Mouse (Mus musculus): ENCODE data around the gene Dennd2d. TPM values are rescaled to one million over a fixed set of nuclear protein-coding genes. Genes with fewer than 3 reads are reported as not detected.

Dennd2d gene
- polyA plus RNA-seq, 1 experiment from 2014 or later: 1.3 TPM

GRCm38 (mm10) chr3:106510669-106511068, 28.5 kb downstream of the Dennd2d start:
- Histone ChIP-seq H3K27me3 (replicated peaks; ENCODE audit: low read depth, poor library complexity, severe bottlenecking) (no peaks in the 10 kb centered on the region), H3K4me1 (no peaks in the 10 kb centered on the region), H3K36me3 (replicated peaks) (0 out of 2 replicates have a peak, but pooled peaks cover 2% of the 10 kb centered on the region), H3K27ac (replicated peaks) (no peak overlapping the region), H3K4me3 (no peak overlapping the region), H3K9me3 (no peaks in the 10 kb centered on the region)
- no peak for DNase-seq (ENCODE audit: low spot score)
- WGBS: 86% methylated on average over 1 of the region's 1 CpGs

DNA sequence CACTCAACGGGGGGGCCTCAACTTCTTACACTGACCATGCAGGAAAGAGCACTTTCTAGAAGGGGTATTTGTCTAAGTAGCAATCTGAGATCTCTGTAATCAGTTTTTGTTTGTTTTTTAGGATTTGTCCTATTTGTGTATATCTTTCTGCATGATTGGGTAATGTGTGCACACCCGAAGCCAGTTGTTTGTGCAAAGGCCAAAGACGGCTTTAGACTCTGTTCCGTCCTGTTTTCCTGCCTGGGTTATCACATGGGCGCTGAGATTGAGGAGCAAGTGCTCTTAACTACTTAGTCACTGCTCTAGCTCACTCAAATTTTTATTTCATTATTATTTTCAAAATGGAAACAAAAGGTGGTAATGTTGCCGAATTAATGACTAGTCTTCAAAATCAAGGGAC, 32.8 kb downstream of the Dennd2d start:
- no peaks in the 10 kb centered on the region for H3K27me3 ChIP-seq (replicated peaks; ENCODE audit: low read depth, poor library complexity, severe bottlenecking)
- DNase-seq (ENCODE audit: low spot score): no peak
- no peaks in the 10 kb centered on the region for H3K4me1 ChIP-seq
- H3K9me3 ChIP-seq: no peaks in the 10 kb centered on the region
- no peak overlapping the region for H3K27ac ChIP-seq (replicated peaks)
- 91% methylated on average over 6 of the region's 6 CpGs for WGBS
- peaks cover 2% of the 10 kb centered on the region; the same call in 1 of the 2 replicates for H3K36me3 ChIP-seq (replicated peaks)
- H3K4me3 ChIP-seq: no peak overlapping the region

DNA sequence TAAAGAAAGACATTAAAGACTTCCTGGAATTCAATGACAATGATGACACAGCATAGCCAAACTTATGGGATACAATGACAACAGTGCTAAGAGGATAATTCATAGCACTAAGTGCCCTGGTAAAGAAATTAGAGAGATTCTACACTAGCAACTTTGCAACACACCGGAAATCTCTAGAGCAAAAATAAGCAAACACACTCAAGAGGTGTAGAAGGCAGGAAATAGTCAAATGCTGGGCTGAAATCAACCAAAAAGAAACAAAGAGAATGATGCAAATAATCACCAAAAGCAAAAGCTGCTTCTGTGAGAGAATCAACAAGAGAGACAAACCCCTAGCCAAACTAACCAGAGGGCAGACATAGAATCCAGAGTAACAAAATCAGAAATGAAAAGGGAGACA, 40.5 kb downstream of the Dennd2d start:
- Histone ChIP-seq H3K27me3 (replicated peaks; ENCODE audit: low read depth, poor library complexity, severe bottlenecking) (no peaks in the 10 kb centered on the region), H3K27ac (replicated peaks) (no peak overlapping the region), H3K4me3 (no peak overlapping the region), H3K9me3 (no peaks in the 10 kb centered on the region), H3K4me1 (no peaks in the 10 kb centered on the region), H3K36me3 (replicated peaks) (peaks cover 3% of the 10 kb centered on the region; the same call in 1 of the 2 replicates)
- whole genome bisulfite sequencing: 91% methylated on average over 1 of the region's 1 CpGs
- DNase-seq (ENCODE audit: low spot score): no peak

GRCm38 (mm10) chr3:106526411-106526810, 44.2 kb downstream of the Dennd2d start:
- Histone ChIP-seq H3K9me3 (no peaks in the 10 kb centered on the region), H3K4me3 (no peak overlapping the region), H3K4me1 (no peaks in the 10 kb centered on the region), H3K36me3 (replicated peaks) (peaks cover 3% of the 10 kb centered on the region; the same call in 1 of the 2 replicates), H3K27ac (replicated peaks) (no peak overlapping the region), H3K27me3 (replicated peaks; ENCODE audit: low read depth, poor library complexity, severe bottlenecking) (no peaks in the 10 kb centered on the region)
- 84% methylated on average over 2 of the region's 2 CpGs for WGBS
- DNase-seq (ENCODE audit: low spot score): no peak

DNA sequence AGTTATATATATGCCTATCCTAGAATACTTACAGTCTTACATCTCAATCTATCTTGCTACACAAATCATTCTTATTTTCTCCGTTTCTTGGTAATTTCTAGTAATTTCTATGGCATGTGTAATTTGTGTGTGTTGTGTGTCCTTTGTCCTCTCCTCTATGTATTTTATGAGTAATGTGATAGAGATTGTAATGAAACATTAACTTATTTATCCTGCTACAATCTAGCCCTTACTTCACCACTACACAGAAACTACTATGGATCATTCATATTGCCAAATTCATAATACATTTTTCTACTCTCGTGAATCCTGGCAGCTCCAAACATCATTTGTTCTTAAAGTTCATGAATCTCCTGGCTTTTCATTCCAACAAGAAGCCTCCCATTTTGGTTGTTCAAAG, 45.8 kb downstream of the Dennd2d start:
- Histone ChIP-seq H3K9me3 (no peaks in the 10 kb centered on the region), H3K27me3 (replicated peaks; ENCODE audit: low read depth, poor library complexity, severe bottlenecking) (no peaks in the 10 kb centered on the region), H3K4me3 (no peak overlapping the region), H3K4me1 (no peaks in the 10 kb centered on the region), H3K36me3 (replicated peaks) (peaks cover 7% of the 10 kb centered on the region; the same call in 1 of the 2 replicates), H3K27ac (replicated peaks) (no peak overlapping the region)
- WGBS: 88% methylated on average over 2 of the region's 2 CpGs
- no peak for DNase-seq (ENCODE audit: low spot score)

DNA sequence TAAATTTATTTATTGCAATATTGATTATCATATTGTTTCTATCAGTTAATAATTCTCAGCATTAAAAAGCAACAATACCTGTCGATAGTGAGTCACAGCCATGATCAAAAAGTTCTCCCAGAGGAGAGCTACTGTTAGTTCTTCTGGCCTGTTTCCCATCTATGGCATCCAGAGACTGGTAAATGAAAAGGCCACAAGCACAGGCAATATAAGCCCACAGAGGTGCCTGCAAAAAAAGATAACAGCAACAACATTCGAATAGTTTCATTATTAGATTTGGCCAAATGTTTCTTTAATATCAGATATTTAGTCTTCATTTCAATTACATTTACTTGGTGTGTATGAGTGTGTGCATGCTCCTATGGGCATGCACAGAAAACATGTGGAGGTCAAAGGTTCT, 51.1 kb downstream of the Dennd2d start:
- H3K27ac ChIP-seq (replicated peaks): no peak overlapping the region
- no peak overlapping the region for H3K4me3 ChIP-seq
- peaks cover 22% of the 10 kb centered on the region for H3K36me3 ChIP-seq (replicated peaks)
- WGBS: 89% methylated on average over 2 of the region's 2 CpGs
- H3K9me3 ChIP-seq: no peaks in the 10 kb centered on the region
- no peak for DNase-seq (ENCODE audit: low spot score)
- H3K27me3 ChIP-seq (replicated peaks; ENCODE audit: low read depth, poor library complexity, severe bottlenecking): no peaks in the 10 kb centered on the region
- H3K4me1 ChIP-seq: no peaks in the 10 kb centered on the region

- WGBS: 91% methylated on average over 8 of the region's 8 CpGs
- no peaks in the 10 kb centered on the region for H3K9me3 ChIP-seq
- H3K27me3 ChIP-seq (replicated peaks; ENCODE audit: low read depth, poor library complexity, severe bottlenecking): no peaks in the 10 kb centered on the region
- no peak overlapping the region for H3K27ac ChIP-seq (replicated peaks)
- H3K4me1 ChIP-seq: peaks cover 24% of the 10 kb centered on the region
- no peak for DNase-seq (ENCODE audit: low spot score)
- H3K36me3 ChIP-seq (replicated peaks): no peaks in the 10 kb centered on the region
- H3K4me3 ChIP-seq: no peak overlapping the region
Measured at GRCm38 (mm10) chr3:106544721-106545316, 62.6 kb downstream of the Dennd2d start.

DNA sequence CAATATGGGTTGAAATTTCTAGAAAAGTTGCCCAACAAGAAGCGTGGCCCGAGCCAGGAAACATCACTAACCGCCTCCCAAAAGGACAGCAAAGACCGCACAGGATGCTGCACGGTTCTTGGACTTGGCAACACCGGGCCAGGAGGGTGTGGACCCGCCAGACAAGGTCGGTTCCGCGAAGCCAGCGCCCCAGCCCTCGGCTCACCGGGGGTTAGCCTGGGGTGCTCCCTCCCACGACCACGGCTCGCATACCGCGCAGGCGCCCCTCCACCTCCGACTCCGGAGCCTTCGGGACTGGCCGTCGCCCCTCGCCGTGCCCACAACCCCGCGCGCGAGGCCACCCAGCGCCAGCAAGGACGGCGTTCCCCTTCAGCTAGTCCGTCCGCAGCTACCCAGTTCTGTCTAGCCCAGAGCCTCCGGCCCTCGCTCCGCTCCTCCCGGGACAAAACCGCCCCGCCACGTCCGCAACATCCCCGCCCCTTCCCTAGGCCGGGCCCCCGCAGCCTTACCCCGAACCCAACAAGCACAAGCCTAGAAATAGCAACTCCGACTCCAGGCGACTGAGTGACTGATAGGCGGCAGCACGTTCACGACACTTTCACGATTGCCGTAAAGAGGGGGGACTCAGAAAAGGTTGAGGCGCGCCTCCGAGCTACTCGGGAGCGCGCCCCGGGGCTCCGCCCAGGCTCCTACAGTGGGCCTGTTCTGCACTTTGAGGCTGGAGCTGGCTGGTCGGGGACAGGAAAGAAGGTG, 65.1 kb downstream of the Dennd2d start, which contains the start of the genes Dram2 and Cept1:
Gene Dram2 (plus strand): TSS at position 628 of the 753 bp plus-strand sequence.
Gene Cept1 (minus strand): TSS at position 632 of the 753 bp plus-strand sequence.
- under 1% methylated on average over 63 of the region's 63 CpGs for WGBS
- H3K4me3 ChIP-seq: peak within 1 kb of the TSS; percentile 86
- no peaks in the 10 kb centered on the region for H3K36me3 ChIP-seq (replicated peaks)
- peaks cover 24% of the 10 kb centered on the region for H3K4me1 ChIP-seq
- no peaks in the 10 kb centered on the region for H3K9me3 ChIP-seq
- peak; percentile 94 for DNase-seq (ENCODE audit: low spot score)
- H3K27ac ChIP-seq (replicated peaks): peak within 1 kb of the TSS; percentile 95
- H3K27me3 ChIP-seq (replicated peaks; ENCODE audit: low read depth, poor library complexity, severe bottlenecking): no peaks in the 10 kb centered on the region

- Histone ChIP-seq H3K4me1 (peaks cover 24% of the 10 kb centered on the region), H3K27me3 (replicated peaks; ENCODE audit: low read depth, poor library complexity, severe bottlenecking) (no peaks in the 10 kb centered on the region), H3K4me3 (peak overlapping the region; percentile 86), H3K9me3 (no peaks in the 10 kb centered on the region), H3K36me3 (replicated peaks) (no peaks in the 10 kb centered on the region), H3K27ac (replicated peaks) (peak overlapping the region; percentile 95)
- WGBS: under 1% methylated on average over 27 of the region's 27 CpGs
- no peak for DNase-seq (ENCODE audit: low spot score)
Measured at GRCm38 (mm10) chr3:106547924-106548539, 65.8 kb downstream of the Dennd2d start.

DNA sequence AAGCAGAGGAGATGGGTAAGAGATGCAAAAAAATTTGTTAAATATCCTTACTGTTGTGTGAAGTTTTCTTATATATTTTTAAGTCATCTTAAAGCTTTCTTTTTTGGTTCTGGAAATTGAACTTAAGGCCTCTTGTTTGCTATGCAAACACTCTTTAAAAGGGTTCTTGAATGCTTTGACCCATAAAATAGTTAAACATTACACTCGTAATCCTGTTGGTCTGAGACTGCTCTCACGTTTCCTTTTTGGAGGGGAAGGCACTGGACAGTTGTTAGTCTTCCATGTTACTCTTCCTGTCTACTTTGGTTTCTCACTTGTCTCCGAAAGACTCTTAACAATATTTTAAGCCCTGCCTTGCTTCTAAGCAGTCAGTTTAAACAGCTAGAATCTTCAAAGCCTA, 66.8 kb downstream of the Dennd2d start:
- Histone ChIP-seq H3K4me1 (peaks cover 24% of the 10 kb centered on the region), H3K36me3 (replicated peaks) (peaks cover 8% of the 10 kb centered on the region), H3K27me3 (replicated peaks; ENCODE audit: low read depth, poor library complexity, severe bottlenecking) (no peaks in the 10 kb centered on the region), H3K27ac (replicated peaks) (no peak overlapping the region), H3K9me3 (no peaks in the 10 kb centered on the region), H3K4me3 (peak overlapping the region; percentile 86)
- DNase-seq (ENCODE audit: low spot score): no peak
- 55% methylated on average over 3 of the region's 3 CpGs for WGBS
